Mouse (Mus musculus) Patski (cell line): ENCODE data around the gene Negr1. TPM values are rescaled to one million over a fixed set of nuclear protein-coding genes. Genes with fewer than 3 reads are reported as not detected.

ENCODE experiments used
- ATAC-seq: fragments of 100-300 bp; one replicate; pipeline ENCODE4 v1.8.0; 2021
- CTCF ChIA-PET: fragments of 350-600 bp; sonication (Branson Sonifier 250); formaldehyde crosslinking; loops from one replicate; lab custom pipeline; 2022; ENCODE audit warnings: inconsistent platforms; lab: Charles Lee
- POLR2A ChIA-PET: fragments of 350-600 bp; sonication (Branson Sonifier 250); formaldehyde crosslinking; loops from one replicate; lab custom pipeline; 2022; ENCODE audit warnings: antibody characterized with exemption, inconsistent platforms; lab: Charles Lee
- DNase-seq: peaks from one replicate; pipeline ENCODE4 v3.0.0-alpha.2; 2011; ENCODE audit warnings: low read depth, low spot score
- H3K27me3 ChIP-seq: fragments of 371-371 bp; one replicate; pipeline ENCODE4 v1.5.1; 2021
- CTCF ChIP-seq: fragments of 100-300 bp; IDR thresholded peaks from one replicate; pipeline ENCODE4 v1.5.1; 2021
- in situ Hi-C: fragments of 300-500 bp; cut with MboI; formaldehyde crosslinking; loops from 3 replicates; pipeline ENCODE4 v1.11.1; 2018; ENCODE audit warnings: low pct_unique_long_range_greater_than_20kb, mixed read lengths
- polyA plus RNA-seq: library from polyadenylated mRNA; unstranded; gene quantifications from one replicate; pipeline ENCODE4 v1.2.3, GENCODE M21; 2021

Negr1 gene
- polyA plus RNA-seq, 1 experiment from 2014 or later, result 0.03 TPM

- no peak for TF ChIP-seq CTCF
- ATAC-seq, result no peak
- ChIA-PET POLR2A (no interaction called here), CTCF (interaction anchor here (1.4 kb wide), 1 partner anchor 11 kb away, joined by 3 read pairs; no protein-coding TSS in a partner anchor)
- DNase-seq, result no peak
- in situ Hi-C loops, result no loop called here
- no peaks in the 10 kb centered on the region for H3K27me3 ChIP-seq
Measured at GRCm38 (mm10) chr3:156851921-156852320, 290.3 kb downstream of the Negr1 start.

GRCm38 (mm10) chr3:156870239-156870921 is 308.8 kb downstream of the Negr1 start:
- CTCF ChIA-PET, result no interaction called here
- no peak for ATAC-seq
- POLR2A ChIA-PET, result no interaction called here
- TF ChIP-seq CTCF, result no peak
- H3K27me3 ChIP-seq, result no peaks in the 10 kb centered on the region
- in situ Hi-C loops, result no loop called here
- no peak for DNase-seq

GRCm38 (mm10) chr3:156870922-156871257 is 309.3 kb downstream of the Negr1 start:
- in situ Hi-C loops, result no loop called here
- CTCF ChIA-PET, result no interaction called here

GRCm38 (mm10) chr3:156871641-156872196 is 310.1 kb downstream of the Negr1 start:
- no peaks in the 10 kb centered on the region for H3K27me3 ChIP-seq
- no peak for ATAC-seq
- in situ Hi-C loops, result no loop called here
- CTCF ChIA-PET, result no interaction called here
- POLR2A ChIA-PET, result no interaction called here
- DNase-seq, result no peak
- TF ChIP-seq CTCF, result no peak

More at GRCm38 (mm10) chr3:156870922-156871257, 309.3 kb downstream of the Negr1 start:
- DNase-seq, result no peak
- POLR2A ChIA-PET, result no interaction called here
- H3K27me3 ChIP-seq, result no peaks in the 10 kb centered on the region
- ATAC-seq, result no peak
- TF ChIP-seq CTCF, result no peak

- POLR2A ChIA-PET, result no interaction called here
Measured at GRCm38 (mm10) chr3:156876551-156876950, 315.0 kb downstream of the Negr1 start.

GRCm38 (mm10) chr3:156882129-156882528 is 320.5 kb downstream of the Negr1 start:
- no peak for ATAC-seq
- no peak for TF ChIP-seq CTCF
- in situ Hi-C loops, result no loop called here
- POLR2A ChIA-PET, result no interaction called here
- H3K27me3 ChIP-seq, result no peaks in the 10 kb centered on the region
- CTCF ChIA-PET, result no interaction called here
- no peak for DNase-seq

More at GRCm38 (mm10) chr3:156876551-156876950, 315.0 kb downstream of the Negr1 start:
- no peaks in the 10 kb centered on the region for H3K27me3 ChIP-seq
- in situ Hi-C loops, result no loop called here
- ATAC-seq (no peak), DNase-seq (no peak)
- CTCF ChIA-PET, result no interaction called here
- no peak for TF ChIP-seq CTCF

- no peaks in the 10 kb centered on the region for H3K27me3 ChIP-seq
- DNase-seq (no peak), ATAC-seq (no peak)
- CTCF ChIA-PET, result no interaction called here
- POLR2A ChIA-PET, result no interaction called here
- in situ Hi-C loops, result no loop called here
- TF ChIP-seq CTCF, result no peak
Measured at GRCm38 (mm10) chr3:156883873-156884272, 322.3 kb downstream of the Negr1 start.

GRCm38 (mm10) chr3:156885689-156886088 is 324.1 kb downstream of the Negr1 start:
- POLR2A ChIA-PET, result no interaction called here
- no peak for TF ChIP-seq CTCF
- in situ Hi-C loops, result no loop called here
- no peaks in the 10 kb centered on the region for H3K27me3 ChIP-seq
- ATAC-seq, result no peak
- DNase-seq, result no peak
- CTCF ChIA-PET, result interaction anchor here (1.3 kb wide), 1 partner anchor 10 kb away, joined by 4 read pairs; no protein-coding TSS in a partner anchor

- no peak for ATAC-seq
- no peaks in the 10 kb centered on the region for H3K27me3 ChIP-seq
- no peak for DNase-seq
- TF ChIP-seq CTCF, result no peak
- in situ Hi-C loops, result no loop called here
- ChIA-PET CTCF (no interaction called here), POLR2A (no interaction called here)
Measured at GRCm38 (mm10) chr3:156886915-156887314, 325.3 kb downstream of the Negr1 start.

- H3K27me3 ChIP-seq, result no peaks in the 10 kb centered on the region
- ChIA-PET CTCF (no interaction called here), POLR2A (no interaction called here)
- TF ChIP-seq CTCF, result no peak
- DNase-seq (no peak), ATAC-seq (no peak)
- in situ Hi-C loops, result no loop called here
Measured at GRCm38 (mm10) chr3:156890986-156891385, 329.4 kb downstream of the Negr1 start.

GRCm38 (mm10) chr3:156895322-156895721 is 333.7 kb downstream of the Negr1 start:
- DNase-seq, result no peak
- TF ChIP-seq CTCF, result no peak
- POLR2A ChIA-PET, result no interaction called here
- ATAC-seq, result no peak
- in situ Hi-C loops, result no loop called here
- no peaks in the 10 kb centered on the region for H3K27me3 ChIP-seq
- CTCF ChIA-PET, result interaction anchor here (1.4 kb wide), 1 partner anchor 12 kb away, joined by 5 read pairs; no protein-coding TSS in a partner anchor
